Mouse (Mus musculus) megakaryocyte, embryonic 14.5 days (primary cell): ENCODE measurements around the gene Bcar3.

Experiments used
- FLI1 ChIP-seq: IDR thresholded peaks from 2 replicates; pipeline ENCODE4 v1.6.1; 2012; ENCODE audit warnings: low read length, inconsistent platforms, mixed read lengths
- GATA1 ChIP-seq: IDR thresholded peaks from 3 replicates; pipeline ENCODE4 v1.6.1; 2012; ENCODE audit warnings: mixed read lengths, low read length, inconsistent platforms, borderline replicate concordance

GRCm38 (mm10) chr3:122528477-122528876, 234.5 kb downstream of the Bcar3 start:
- TF ChIP-seq GATA1, result no peak
- no peak for TF ChIP-seq FLI1
